Mouse (Mus musculus) intestine, postnatal 0 days (tissue): Measurements from ENCODE around the gene Tmem245. TPM values are rescaled to one million over a fixed set of nuclear protein-coding genes. Genes with fewer than 3 reads are reported as not detected.

Source experiments
- ATAC-seq: fragments of 200-750 bp; cut with Nextera tagmentation; 2 replicates; pipeline ENCODE4 v1.8.0; 2017; ENCODE audit warnings: mild to moderate bottlenecking, moderate TSS enrichment, moderate library complexity
- H3K27ac ChIP-seq: fragments of 300-500 bp; sonication (generic); 2 replicates; pipeline ENCODE4 v1.5.1; 2014; ENCODE audit warnings: mild to moderate bottlenecking, low read depth, low read length, moderate library complexity
- H3K27me3 ChIP-seq: fragments of 300-500 bp; sonication (generic); replicated peaks from 2 replicates; pipeline ENCODE4 v1.6.1; 2014; ENCODE audit warnings: low read length, mixed read lengths; ENCODE audit not compliant: control insufficient read depth, insufficient read depth
- H3K36me3 ChIP-seq: fragments of 300-500 bp; sonication (generic); 2 replicates; pipeline ENCODE4 v1.6.1; 2014; ENCODE audit warnings: mild to moderate bottlenecking, moderate library complexity; ENCODE audit not compliant: control insufficient read depth, insufficient read depth
- H3K4me1 ChIP-seq: fragments of 300-500 bp; sonication (generic); replicated peaks from 2 replicates; pipeline ENCODE4 v1.6.1; 2014; ENCODE audit warnings: antibody characterized with exemption, low read length, mixed read lengths; ENCODE audit not compliant: control insufficient read depth, insufficient read depth
- H3K4me2 ChIP-seq: fragments of 300-500 bp; sonication (generic); replicated peaks from 2 replicates; pipeline ENCODE4 v1.6.1; 2014; ENCODE audit warnings: low read depth, mild to moderate bottlenecking, moderate library complexity
- H3K4me3 ChIP-seq: fragments of 300-500 bp; sonication (generic); 2 replicates; pipeline ENCODE4 v1.5.1; 2014; ENCODE audit warnings: low read depth, low read length
- H3K9ac ChIP-seq: fragments of 300-500 bp; sonication (generic); 2 replicates; pipeline ENCODE4 v1.6.1; 2014; ENCODE audit warnings: mild to moderate bottlenecking, low read depth, low read length
- H3K9me3 ChIP-seq: fragments of 300-500 bp; sonication (generic); 2 replicates; pipeline ENCODE4 v1.6.1; 2016; ENCODE audit warnings: mixed run types; ENCODE audit not compliant: control insufficient read depth
- CTCF ChIP-seq: sonication (generic); IDR thresholded peaks from 2 replicates; pipeline ENCODE4 v1.5.1; 2016; ENCODE audit warnings: low read depth, mild to moderate bottlenecking, control low read depth, antibody characterized with exemption, moderate library complexity
- WGBS: fragments of 180-500 bp; shearing (Covaris S2); extraction: QIAGEN DNeasy Blood & Tissue Kit; methylation state at CpG from one replicate; pipeline ENCODE4 v1.1.7; 2014; 5-methylcytosine and 5-hydroxymethylcytosine counted together
- microRNA counts: library from miRNA; unstranded; fragments of <30 nt; microRNA quantifications from one replicate; lab custom pipeline; 2016
- microRNA-seq: library from miRNA; unstranded; fragments of <30 nt; microRNA quantifications from one replicate; pipeline ENCODE4, GENCODE M21; 2016
- polyA plus RNA-seq: library from polyadenylated mRNA; unstranded; fragments of >200 nt; fragmentation: Nextera tagmentation; extraction: Ambion mirVana; gene quantifications from 2 replicates; pipeline ENCODE4 v1.2.1, GENCODE M21; 2015

The Tmem245 gene
- polyA plus RNA-seq, 1 experiment from 2014 or later: 3.3 TPM

DNA sequence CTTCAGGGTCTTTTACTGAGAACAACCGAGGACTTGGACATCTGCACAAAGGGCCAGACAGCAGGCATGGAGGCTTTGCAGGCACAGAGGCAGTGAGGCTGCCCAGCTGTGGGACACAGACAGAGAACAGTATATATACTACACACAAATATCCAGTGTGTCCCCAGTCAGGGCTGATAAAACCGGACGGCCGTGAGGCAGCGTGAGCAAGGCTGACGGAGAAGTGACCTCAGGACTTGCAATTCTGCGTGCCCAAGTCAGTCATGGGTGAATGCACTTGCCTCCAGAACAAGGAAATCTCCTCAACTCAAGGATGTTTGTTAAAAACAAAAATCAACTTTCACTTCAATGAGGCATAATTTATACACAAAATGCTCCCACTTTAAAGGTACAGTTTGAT, 115.2 kb downstream of the Tmem245 start:
- H3K9me3 ChIP-seq: no peaks in the 10 kb centered on the region
- H3K4me3 ChIP-seq: no peak overlapping the region
- ATAC-seq: no peak
- no peak overlapping the region for H3K9ac ChIP-seq
- 83% methylated on average over 7 of the region's 7 CpGs for WGBS
- H3K27me3 ChIP-seq: no peaks in the 10 kb centered on the region
- no peak overlapping the region for H3K27ac ChIP-seq
- no peaks in the 10 kb centered on the region for H3K4me1 ChIP-seq
- TF ChIP-seq CTCF: no peak
- no peak overlapping the region for H3K4me2 ChIP-seq
- peaks cover 17% of the 10 kb centered on the region for H3K36me3 ChIP-seq

DNA sequence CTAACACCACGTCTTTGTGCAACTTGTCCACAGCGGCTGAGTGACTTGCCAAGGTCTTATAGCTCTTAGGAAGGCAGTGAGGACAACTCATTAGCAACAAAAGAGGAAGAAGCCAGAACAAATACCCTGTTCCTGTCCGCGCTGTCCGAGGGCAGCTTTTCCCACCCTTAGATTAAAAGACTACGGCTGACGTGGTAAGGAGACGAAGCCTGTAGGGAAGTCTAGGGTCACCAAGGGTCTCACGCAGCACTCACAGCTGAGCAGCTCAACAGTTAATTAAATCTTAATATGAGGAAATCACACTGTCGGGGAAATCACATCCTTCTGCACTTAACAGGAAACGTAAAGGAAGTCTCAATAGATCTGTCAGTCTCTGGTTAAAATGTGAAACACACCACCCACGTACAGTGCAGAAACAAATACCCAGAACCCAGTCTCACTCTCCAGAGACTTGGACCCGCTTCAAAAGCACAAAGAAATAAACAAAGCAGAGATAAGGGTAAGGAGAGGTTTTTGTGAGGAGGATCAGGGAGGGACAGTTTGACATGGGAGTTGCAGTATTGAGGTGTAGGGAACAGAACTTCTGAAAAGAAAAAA, 116.1 kb downstream of the Tmem245 start:
- no peak for ATAC-seq
- WGBS: 70% methylated on average over 13 of the region's 13 CpGs
- Histone ChIP-seq H3K4me1 (no peaks in the 10 kb centered on the region), H3K27me3 (no peaks in the 10 kb centered on the region), H3K36me3 (peaks cover 17% of the 10 kb centered on the region), H3K9me3 (no peaks in the 10 kb centered on the region), H3K27ac (no peak overlapping the region), H3K4me2 (no peak overlapping the region), H3K4me3 (no peak overlapping the region), H3K9ac (no peak overlapping the region)
- no peak for TF ChIP-seq CTCF

DNA sequence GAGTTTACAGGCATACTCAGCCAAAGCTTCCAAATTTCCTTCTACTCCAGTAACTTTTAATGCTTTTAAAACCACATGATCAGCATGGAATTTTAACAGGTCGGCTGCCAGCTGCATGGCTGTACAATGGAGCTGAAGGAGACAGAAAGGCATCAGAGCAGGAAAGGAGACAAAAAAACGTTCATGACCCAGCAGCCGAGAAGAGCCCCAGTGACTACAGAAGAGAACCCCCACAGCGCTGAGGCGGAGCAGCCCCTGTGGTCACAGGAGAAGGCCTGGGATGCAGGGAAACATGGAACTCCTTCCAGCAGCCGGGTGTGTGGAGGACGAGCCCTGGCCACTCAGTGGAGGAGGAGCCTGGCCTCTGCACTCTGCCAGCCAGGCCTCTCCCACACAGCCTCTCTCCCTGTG, 117.7 kb downstream of the Tmem245 start:
- H3K4me3 ChIP-seq: no peak overlapping the region
- no peaks in the 10 kb centered on the region for H3K9me3 ChIP-seq
- no peak overlapping the region for H3K27ac ChIP-seq
- no peaks in the 10 kb centered on the region for H3K4me1 ChIP-seq
- ATAC-seq: no peak
- H3K4me2 ChIP-seq: no peak overlapping the region
- TF ChIP-seq CTCF: no peak
- no peak overlapping the region for H3K9ac ChIP-seq
- 81% methylated on average over 7 of the region's 7 CpGs for WGBS
- peaks cover 14% of the 10 kb centered on the region for H3K36me3 ChIP-seq
- H3K27me3 ChIP-seq: no peaks in the 10 kb centered on the region

DNA sequence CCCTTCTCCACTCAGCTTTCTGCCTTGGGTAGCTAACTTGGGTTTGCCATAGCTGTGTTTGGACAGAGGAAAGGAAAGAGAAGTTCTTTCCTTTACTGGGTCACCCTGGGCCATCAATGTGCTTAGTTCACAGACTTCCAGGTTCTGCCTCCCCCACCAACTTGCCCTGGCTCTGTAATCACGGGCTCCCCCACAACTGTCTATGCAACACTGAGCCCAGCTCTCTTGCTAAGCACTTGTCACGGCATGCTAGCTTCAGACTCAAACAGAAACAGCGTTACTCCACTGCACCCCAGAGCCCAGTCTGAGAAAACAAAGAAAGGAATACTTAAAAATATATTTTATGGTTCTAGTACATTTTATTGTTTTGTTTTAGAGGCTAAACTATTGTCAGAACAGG, 118.3 kb downstream of the Tmem245 start:
- Histone ChIP-seq H3K9ac (no peak overlapping the region), H3K36me3 (peaks cover 14% of the 10 kb centered on the region), H3K4me2 (no peak overlapping the region), H3K4me1 (no peaks in the 10 kb centered on the region), H3K27me3 (no peaks in the 10 kb centered on the region), H3K9me3 (no peaks in the 10 kb centered on the region), H3K27ac (no peak overlapping the region), H3K4me3 (no peak overlapping the region)
- ATAC-seq: no peak
- TF ChIP-seq CTCF: no peak
- 88% methylated on average over 3 of the region's 3 CpGs for WGBS

DNA sequence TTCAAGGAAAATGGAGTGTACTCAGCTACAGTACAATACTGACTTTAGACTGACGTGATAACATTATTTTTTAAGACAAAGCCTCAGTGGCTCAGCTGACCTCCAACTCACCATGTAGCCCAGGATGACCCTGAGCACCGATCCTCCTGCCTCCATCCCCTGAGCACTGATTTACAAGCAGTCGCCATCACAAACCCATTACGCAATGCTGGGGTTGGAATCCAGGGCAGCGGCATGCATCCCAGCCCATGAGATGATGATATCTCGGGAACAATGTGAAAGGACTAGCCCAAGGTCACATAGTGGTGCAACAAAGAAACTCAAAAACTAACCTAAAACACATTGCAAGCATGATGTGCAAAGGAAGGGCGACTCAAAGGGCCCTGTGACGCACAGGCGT, 123.0 kb downstream of the Tmem245 start:
- no peak overlapping the region for H3K27ac ChIP-seq
- H3K4me2 ChIP-seq: no peak overlapping the region
- 87% methylated on average over 9 of the region's 9 CpGs for WGBS
- H3K27me3 ChIP-seq: no peaks in the 10 kb centered on the region
- no peaks in the 10 kb centered on the region for H3K4me1 ChIP-seq
- ATAC-seq: no peak
- no peak overlapping the region for H3K9ac ChIP-seq
- H3K4me3 ChIP-seq: no peak overlapping the region
- no peaks in the 10 kb centered on the region for H3K9me3 ChIP-seq
- TF ChIP-seq CTCF: no peak
- peaks cover 10% of the 10 kb centered on the region; the same call in 1 of the 2 replicates for H3K36me3 ChIP-seq

DNA sequence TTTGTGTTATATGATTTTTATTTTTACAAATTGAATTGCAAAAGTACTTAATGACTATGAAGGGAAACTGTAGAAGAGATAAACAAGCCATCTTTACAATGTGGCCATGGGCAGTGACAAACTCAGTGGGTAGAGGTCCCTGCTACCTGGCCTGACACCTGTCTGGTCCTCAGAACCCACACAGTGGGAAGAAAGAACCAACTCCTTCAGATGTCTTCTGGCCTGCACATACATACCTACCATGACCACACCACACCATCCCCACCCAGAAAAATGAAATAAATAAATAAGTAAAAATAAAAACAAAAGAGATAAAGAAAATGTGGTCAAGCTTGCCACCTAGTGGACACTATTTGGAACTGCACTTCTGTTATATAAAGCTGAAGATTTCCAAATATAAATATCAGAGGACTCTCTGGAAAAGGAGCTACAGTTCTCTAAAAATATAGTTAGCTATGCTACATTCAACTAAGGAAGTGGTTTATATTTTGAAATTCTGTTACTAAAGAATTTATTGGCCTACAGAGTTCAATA, 127.2 kb downstream of the Tmem245 start:
- no peak for ATAC-seq
- no peaks in the 10 kb centered on the region for H3K4me1 ChIP-seq
- TF ChIP-seq CTCF: peak; percentile 71

More for the DNA sequence above, 127.2 kb downstream of the Tmem245 start:
- Histone ChIP-seq H3K9ac (no peak overlapping the region), H3K27me3 (no peaks in the 10 kb centered on the region), H3K9me3 (no peaks in the 10 kb centered on the region), H3K4me3 (no peak overlapping the region), H3K36me3 (no peaks in the 10 kb centered on the region), H3K4me2 (no peak overlapping the region), H3K27ac (no peak overlapping the region)

MicroRNA genes within 50 kb of the gene (microRNA counts, 519-probe panel; counts per million panel counts)
- 4,474 counts per million, percentile 68 among the panel's probes with 10 or more counts for microRNA mmu-miR-32 (lab: Ali Mortazavi, UCI)

Small RNA genes within 50 kb of the gene (microRNA-seq; reads per million reads assigned to microRNA genes)
- gene Mir32: 244 reads per million, percentile 59 among the genes with 10 or more reads in this experiment

Other genes with a start within 250 kb of the Tmem245 start
- gene Gm26657, start 207.4 kb downstream of the Tmem245 start, polyA plus RNA-seq: not detected in 2 replicates
- gene Actl7b, start 206.0 kb downstream of the Tmem245 start, polyA plus RNA-seq: not detected in 2 replicates
- not detected in 2 replicates for gene Actl7a, start 204.0 kb downstream of the Tmem245 start, polyA plus RNA-seq
- 9.7 and 10.2 TPM in 2 replicates for gene Elp1, start 145.1 kb downstream of the Tmem245 start, polyA plus RNA-seq
- gene Fam206a, start 145.1 kb downstream of the Tmem245 start, polyA plus RNA-seq: 3.7 and 5.1 TPM in 2 replicates
- 9.7 and 10.1 TPM in 2 replicates for gene Ctnnal1, start 82.2 kb downstream of the Tmem245 start, polyA plus RNA-seq
- gene Frrs1l, start 43.0 kb upstream of the Tmem245 start, polyA plus RNA-seq: 0.18 TPM in 2 replicates
- gene Epb41l4b, start 196.0 kb upstream of the Tmem245 start, polyA plus RNA-seq: 47.7 and 47.8 TPM in 2 replicates